Mouse (Mus musculus) right cerebral cortex, postnatal 25 days (tissue): ENCODE measurements at regions not wholly inside any gene's neighbourhood (a gene's known extent, or its start where the extent isn't known, plus 50 kb on each side); places are given as distances from the start of the nearest gene placed in this dataset.

Experiments used
- DNase-seq: peaks from one replicate; pipeline ENCODE4 v3.0.0; 2022

DNA sequence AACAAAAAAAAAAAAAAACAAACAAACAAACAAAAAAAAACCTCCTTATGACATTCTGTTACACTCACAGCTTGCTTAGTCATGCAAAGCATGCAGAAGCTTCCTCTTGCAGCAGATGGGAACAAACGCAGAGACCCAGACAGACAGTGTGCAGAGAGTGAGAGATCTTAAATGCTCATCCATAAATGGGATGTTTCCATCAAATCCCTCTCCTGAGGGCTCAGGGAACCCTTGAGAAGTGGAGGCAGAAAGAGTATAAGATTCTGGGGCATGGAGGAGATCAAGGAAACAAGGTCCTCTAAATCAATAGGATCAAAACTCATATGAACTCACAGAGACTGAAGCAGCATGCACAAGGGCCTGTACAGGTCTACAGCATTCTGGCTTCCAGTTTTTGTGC lies 52.5 kb downstream of the Adm start:
- DNase-seq, result no peak

DNA sequence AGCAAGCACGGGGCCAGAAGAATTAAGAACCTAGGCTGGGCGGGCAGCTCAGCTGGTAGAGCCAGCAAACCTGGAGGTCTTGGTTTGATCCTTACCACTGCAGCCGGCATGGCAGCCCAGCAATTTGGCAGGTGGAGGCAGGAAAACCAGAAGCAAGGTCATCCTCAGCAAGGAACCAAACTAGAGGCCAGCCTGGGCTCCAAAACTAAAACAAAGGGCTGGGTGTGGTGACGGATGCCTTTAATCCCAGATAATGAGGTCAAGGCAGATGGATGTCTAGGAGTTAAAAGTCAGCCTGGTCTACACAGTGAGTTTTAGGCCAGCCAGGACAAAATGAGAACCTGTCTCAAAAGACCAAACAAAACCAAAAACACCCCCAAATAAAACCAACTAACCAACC lies 55.5 kb downstream of the Adm start:
- no peak for DNase-seq

DNA sequence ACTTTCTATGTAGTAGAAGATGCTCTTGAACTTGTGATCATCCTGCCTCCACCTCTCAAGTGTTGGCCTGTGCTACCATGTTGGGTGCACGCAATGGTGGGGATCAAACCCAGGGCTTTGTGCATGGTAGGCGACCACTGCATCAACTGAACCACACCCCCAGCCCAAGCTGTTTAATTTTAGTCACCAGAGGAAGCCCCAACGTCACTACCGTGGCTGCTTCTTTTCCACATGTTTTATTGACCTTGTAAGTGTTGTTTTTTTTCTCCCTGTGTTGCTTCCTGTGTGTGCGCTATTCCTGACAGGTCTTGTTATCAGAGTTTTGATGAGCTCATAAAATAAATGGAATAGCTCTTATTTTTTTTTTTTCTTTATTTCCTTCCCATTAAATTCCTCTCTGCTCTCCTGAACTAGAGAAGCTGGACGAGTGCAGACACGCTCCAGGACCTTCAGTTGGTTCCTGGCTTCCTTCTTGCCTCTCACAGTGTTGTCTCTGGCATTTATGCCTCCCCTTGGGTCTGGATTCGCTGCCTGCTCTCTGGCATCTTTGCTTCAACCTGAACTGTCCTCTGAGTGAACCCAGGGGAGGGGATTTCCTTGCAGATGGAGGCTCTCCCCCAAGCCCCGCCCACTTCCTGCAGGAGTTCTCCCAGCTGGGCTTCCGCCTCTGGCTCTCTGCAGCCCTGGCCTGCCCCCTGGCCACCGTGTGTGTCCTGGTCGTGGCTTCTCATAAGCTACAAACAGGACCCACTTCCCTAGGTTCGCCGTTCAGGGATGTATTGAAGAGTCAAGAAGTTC lies 61.6 kb downstream of the Adm start:
- DNase-seq, result no peak

DNA sequence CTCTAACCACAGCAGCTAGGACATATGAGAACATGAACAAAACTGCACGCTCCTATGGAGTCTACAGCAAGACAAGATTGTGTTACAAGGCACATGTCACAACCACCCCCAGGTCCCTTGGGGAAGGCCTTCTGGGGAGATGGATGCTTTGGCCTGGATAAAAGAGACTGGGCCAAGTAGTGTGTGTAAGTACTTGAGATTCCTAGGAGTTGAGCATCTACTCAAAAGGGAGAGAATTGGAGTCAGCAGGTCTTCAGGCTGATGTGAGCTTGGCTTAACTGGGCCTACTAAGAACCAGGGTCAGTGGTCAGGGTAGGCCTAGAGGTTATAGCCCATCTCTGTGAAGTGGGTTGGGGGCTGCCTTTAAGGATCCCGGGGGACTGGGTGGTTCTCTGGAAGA lies 62.8 kb downstream of the Adm start:
- DNase-seq, result no peak

DNA sequence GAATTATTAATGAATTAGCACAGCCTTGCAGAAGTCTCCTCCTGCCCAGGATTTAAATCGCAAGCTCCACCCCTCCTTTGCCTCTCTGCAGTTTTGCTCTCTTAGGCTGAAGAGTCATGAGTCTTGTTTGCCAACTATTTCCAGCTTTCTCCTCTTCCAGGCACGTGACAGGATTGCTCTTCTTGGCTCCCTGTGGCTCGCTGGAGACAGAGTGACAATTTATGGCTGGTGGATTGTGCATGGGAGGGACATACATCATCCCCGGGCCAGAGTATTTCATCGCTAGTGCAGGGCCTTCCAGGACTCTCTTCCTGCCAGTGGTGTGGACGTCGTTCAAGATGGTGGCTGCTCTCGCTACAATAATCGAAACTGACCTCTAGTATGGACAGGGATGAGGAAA lies 63.4 kb downstream of the Adm start:
- no peak for DNase-seq

DNA sequence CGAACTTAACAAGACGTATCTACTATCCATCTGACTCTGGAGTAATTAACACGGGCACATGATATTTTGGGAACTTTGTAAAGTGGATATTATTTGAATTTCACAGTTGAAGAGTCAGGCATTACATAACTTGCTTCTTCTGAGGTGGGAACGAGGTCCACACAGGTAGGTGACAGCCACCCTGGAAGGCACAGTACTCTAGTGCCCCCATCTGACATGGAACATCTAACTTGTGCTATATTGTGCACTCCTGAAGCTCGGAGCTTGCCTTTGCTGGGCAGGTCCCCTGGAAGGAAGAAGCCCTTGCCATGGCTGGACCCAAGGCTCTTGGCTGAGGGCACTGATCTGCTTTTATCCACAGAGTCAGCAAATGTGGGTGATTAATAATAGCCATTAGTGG lies 66.8 kb downstream of the Adm start:
- DNase-seq, result no peak

DNA sequence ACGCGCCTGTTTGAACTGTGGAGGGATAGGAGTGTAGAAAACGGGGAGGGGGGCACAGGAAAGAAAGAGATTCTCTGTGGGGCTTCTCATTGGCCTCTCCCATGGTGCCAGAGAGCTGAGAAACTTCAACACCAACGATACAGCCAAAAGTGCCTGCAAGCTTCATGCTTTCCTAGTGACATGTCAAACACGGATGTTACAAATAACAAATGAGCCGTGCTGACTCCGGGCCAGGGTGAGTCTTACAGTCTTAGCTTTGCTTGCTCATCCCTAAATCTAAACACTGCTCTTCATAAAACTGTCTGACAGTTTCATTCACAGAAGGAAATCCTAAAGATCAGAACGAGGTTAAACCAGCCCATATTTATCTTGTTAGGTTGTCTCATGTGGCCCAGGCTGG lies 68.3 kb downstream of the Adm start:
- no peak for DNase-seq

DNA sequence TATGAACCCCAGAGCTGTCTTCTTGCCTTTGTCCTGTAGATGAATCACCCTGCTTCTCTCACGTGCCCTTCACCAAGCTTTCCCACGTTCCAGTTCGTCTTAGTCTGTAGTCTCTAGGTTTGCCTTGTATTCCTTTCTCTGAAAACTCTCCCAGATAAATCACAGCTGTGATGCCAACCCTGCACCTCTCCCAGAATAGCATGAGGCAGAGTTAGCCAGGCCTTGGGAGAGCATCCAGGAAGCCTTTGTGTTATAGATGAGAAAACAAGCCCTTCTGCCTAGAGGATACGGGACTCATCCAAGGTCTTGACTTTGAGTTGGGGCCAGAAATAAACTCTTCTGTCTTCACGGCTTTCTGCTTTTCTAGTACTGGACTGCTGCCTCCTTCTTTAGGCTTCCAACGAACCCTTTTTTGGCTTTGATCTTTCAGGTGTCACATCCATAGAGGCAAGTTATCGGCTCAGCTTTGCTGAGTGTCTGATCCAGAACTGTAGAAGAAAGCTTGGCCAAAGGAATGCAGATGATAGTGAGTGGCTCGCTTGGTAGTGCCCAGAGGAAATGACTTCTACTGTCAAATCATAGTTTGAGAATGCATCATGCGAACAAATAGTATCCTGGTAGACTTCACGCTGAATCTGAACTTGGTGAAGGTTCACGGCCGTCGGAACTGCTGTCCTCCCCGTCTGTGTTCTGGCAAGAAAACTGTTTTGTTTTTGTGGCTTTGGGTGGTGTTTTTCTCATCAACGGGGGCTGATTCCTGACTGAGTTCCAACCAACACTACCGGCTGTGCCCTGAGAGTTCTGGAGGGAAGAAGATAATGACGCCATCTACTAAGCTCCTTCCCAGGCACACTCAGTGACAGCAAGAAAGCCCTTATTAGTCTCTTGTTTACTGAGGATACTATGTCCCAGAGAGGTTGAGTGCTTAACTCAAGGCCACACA lies 69.5 kb upstream of the Ampd3 start:
- DNase-seq, result no peak

DNA sequence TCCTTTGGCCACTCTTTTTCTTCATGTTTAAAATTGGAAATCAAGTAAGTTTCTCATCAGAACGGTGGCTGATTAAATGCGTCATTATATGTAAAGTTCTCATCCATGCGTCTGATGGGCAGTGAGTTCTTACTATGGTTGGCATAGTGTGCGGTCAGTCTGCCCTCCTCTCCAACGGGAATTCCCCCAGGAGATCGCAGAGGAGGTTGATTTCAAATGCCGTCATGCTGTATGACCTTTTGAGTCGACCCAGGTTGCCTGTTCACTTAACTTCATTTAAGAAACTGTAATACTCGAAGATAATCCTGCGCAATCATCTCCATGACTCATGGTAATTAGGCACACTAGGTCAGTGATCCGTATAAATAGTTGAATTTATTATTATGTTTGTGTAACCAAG lies 68.4 kb upstream of the Ampd3 start:
- no peak for DNase-seq

DNA sequence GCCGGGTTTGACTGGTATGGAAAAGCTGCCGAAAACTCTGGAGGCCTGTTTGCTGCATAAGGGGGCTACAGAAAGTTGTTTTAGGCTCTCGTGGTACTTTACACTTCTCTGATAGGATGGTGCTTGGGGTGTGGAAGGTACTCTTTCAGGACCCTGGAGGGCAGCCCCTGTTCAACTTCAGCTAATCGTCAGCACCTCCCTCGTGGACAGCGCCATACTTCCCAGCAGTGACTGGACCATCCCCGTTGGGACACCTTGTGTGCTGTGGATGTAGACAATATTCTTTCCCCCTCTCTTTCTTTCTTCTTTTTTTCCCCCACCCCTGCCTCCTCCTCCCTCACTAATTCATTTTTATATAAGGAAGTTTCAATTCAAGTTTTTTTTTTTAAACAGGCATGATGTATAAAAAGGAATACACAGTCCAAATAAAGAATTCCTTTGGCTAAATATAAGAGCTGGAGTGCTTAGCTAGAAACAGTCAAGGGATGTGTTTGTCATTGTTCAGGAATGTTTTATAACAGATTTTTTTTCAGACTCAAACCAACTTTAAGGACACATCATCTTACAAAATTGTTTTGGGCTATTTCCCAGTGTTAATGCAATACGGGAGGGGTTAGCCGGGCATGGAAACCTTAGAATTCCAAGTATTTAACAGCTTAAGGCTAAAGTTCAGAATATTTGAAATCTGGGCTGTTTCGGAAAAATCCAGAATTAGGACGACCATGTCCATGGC lies 66.2 kb upstream of the Ampd3 start:
- DNase-seq, result no peak

DNA sequence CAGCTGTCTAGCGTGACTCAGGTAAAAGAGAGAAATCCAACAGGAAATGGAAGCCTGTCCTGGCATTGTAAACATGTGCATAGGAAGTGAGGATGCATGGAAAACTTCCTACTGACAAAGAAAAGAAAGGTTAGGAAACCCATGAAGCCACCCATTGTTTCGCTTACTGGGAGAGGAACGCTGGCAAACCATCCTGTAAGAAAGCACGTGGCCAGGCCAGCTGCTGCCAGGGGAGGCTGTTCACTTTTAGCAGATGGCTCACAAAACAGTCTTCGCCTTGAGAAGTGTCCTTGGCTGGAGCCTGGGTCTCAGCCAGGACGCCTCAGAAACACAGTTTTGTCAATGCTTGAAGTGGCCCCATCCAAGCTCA lies 65.6 kb upstream of the Ampd3 start:
- peak; percentile 48 for DNase-seq

DNA sequence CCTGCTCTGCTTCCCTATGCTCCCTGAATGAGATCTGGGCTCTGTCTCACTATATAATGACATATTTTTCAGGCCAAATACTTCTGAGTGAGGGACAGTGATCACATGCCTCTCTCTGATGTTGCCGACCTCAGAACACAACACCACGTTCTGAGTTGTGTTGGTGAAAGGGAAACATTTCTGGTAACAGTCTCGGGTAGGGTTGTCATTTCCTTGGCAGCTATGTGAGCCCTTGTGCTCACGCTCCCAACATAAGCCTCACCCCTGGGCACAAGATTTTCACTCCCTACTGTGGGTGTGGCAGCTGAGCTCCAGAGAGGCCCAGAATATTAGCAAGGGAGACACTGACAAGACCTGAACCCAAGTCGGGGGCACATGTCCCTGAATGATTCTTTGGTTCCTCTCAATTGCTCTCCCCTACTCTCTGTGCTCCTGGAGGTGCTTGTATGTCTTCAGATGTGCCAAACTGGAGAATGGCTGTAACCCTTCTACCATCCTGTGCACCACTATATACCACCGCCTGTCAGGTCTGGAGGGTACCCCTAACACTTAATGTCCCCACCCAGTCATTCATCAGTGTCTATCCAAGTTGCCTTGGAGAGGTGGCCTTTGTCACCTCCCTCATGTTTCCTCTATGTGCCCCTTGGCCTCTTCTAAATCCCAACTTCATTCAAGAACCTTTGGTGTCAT lies 62.5 kb upstream of the Ampd3 start:
- no peak for DNase-seq

DNA sequence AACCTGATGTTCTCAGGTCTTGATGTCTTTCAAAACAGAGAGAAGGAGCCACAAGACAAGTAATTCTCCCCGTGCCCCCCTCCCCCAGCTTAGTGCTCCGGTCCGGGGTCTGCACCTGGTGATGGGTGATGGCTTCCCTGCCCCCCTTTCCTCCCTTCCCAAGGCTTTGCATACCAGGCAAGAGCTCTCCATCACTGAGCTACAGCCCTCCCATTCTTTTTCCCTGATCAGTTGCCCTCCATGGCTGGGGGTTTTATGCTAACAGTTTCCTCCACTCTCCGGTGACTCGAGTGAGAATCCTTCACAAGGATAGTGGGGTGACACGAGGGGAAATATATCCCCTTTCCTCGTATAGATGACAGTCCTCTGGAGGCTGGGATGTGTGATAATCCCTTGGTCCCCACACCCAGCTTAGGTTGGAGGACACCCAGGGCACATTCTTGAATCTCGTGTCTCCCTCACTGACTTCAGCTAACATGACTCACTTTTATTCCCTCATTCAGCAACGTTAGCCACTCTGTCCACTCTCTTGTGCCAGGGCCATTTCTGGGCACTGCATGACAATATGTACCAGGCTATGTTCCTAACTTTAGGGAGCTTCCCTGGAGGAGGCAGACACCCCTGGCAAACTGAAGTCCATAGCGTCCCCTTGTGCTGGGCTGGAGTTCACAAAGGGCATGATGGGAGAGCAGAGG lies 61.9 kb upstream of the Ampd3 start:
- DNase-seq, result no peak

DNA sequence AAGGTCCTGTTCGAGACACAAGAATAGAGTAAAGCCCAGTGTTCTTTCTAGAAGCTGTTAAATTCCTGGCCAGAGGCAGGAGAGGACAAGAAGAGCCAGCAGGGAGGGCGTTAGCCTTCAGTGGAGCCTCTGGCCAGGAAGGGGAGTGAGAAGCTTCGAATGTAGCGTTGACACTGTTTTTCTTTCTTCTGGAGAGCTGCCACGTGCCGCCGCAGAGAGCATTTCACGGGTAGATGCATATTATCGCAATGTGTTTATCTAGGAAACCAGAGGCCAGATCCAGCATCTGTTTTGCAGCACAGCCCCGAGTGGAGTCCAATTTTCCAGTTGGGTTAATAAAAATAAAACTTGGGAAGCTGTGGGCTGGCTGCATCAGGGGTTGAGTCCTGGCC lies 61.3 kb upstream of the Ampd3 start:
- DNase-seq, result no peak

DNA sequence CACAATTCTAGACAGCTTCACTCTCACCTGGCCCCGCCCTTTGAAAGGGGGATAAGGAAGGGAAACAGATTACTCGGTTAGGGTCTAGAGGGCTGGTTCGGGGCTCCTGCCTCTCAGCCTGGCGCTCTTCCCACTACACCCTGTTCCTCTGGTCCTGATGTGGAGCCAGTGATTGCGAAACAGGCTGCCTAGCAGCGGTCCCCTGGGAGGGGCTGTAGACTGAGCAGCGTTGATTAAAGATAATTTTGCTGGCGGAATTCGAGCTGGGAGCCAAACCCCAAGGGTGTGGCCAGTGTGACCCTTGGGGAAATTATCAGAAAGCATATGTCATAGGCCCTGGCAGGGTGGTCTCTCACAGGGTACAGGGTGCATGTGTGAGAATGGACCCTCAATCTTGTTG lies 59.9 kb upstream of the Ampd3 start:
- DNase-seq, result no peak

DNA sequence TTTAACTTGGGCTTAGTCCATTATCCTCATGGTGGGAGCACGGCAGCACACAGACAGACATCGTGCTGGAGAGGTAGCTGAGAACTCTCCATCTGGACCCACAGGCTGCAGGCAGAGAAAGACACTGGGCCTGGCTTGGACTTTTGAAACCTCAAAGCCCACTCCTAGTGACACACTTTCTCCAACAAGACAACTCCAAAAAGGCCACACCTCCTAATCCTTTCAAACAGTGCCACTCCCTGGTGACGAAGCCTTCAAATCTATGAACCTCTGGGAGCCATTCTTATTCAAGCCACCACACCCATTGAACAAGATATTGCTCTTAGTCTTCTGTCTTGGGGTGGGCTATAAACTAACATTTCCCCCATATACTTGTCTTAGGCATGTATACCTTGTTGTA lies 59.2 kb upstream of the Ampd3 start:
- DNase-seq, result no peak

DNA sequence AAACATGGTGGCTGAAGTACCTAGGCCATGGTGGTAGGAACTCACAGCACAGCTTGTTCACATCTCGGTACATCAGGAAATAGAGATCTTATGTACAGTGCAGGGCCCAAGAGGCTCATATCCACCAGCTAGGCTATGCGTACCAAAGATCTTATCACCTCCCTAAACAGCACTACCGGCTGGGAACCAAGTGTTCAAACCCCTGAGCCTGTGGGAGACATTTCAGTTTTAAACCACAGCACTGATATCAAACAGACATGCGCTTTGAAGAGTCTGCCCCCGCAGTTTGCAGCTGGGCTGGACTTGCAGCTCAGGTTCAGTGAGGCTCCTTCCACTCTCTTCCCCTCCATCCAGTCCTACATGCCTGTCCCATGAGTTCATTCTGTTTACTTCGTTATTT lies 58.4 kb upstream of the Ampd3 start:
- DNase-seq, result no peak

DNA sequence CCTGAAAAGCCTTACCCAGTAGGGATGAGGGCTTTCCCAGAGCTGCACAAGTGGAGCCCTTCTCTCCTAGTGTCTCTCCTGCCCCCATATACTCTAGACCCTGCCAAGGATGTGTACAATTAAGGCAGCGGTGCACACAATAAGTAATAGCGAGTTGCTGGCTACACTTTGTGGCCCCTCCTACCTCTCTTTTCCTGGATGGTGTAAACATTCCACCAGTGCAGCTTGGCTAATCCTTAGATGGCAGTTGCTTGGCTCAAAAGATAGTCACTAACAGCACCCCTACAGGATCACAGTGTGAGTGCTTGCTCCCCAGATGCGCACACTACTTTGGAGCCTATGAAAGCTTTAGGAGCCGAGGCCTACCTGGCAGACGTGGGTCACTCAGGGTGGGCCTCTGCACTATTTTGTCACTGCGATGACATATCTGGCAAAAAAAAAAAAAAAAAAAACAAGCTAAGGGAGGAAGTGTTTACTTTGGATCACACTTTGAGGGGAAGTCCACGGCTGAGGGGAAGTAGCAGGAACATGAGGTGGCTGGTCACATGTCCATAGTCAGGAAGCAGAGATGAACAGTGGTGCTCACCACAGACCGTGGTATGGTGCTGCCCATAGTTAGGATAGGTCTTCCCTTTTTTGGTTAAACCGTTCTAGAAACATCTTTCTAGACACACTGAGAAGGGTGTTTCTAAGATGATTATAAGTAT lies 57.6 kb upstream of the Ampd3 start:
- no peak for DNase-seq

DNA sequence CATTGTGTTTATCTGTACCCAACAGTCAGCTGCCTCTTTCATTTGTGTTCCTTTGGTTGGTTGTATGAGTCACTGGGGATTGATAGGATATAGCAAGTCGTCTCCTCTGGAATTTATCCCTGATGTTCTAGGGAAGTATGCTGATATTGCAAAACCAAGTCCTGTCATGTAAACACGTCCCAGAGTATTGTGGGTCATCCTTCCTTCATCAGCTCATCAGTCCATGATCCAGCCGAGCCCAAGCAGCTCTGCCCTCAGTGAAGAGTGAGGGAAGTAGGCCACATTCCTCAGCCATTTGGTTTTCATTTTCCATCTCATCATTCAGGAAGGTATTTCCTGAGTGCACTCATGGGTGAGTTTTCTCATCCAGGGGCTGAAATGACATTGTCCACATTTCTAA lies 54.3 kb upstream of the Ampd3 start:
- DNase-seq, result no peak

DNA sequence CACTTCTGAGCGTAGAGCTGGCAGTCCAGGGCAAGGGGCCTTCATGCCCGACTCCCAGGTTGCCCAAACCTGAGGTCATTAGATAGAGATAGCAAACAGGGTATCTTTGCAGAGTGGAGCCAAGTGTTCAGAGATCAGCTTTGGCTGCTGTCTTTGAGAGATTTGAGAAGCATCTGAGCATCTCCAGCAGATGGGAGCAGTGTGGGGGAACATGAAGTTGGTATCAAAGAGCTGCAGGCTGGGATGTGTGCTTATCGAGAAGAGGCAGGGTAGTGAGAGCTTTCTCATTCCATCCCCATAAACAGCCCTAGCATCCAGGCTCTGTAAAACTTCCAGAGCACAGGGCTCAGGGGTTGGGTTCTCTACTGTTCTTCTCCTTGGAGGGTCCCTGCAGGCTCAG lies 52.9 kb upstream of the Ampd3 start:
- no peak for DNase-seq

DNA sequence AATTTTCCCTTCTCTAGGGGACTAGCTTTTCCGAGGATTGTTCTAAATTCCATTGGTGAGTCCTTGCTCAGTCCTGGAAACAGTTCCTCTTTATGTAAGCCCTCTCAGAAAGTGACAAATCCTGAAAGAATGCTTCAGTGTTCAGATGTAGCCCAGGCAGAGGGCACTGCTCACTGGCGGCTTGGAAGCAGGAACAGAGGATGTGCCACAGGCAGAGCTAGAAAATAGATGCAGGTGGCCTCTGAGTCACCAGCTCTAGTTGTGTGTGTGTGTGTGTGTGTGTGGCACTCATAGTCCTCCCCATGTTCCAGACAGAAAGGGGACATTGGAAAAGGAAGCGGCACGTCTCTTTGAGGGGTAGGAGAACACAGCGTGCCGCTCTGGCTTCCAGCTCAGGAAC lies 52.5 kb upstream of the Ampd3 start:
- DNase-seq, result peak; percentile 30

DNA sequence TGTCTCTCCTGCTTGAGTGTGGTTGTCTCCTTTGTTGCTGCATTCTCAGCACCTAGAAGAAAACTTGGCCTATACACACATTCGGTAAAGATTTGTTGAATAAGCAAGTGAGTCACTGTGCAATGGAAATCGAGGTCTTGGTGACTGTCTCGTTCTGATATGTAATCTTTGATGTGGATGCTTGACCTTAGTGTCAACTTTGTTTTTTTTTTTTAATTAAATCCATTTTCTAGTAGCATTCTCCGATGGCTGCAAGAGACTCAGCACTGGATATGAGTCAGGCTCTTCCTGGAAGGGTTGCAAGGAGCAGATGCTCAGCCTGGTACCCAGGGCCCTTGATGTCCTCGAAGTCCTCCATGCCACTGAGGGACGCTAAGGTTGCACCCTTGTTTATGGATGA lies 50.9 kb upstream of the Ampd3 start:
- DNase-seq, result no peak
